Mouse (Mus musculus) lung, adult 2 months (tissue): ENCODE data around the gene Pou4f2.

Experiments used
- CTCF ChIP-seq: fragments of 200-500 bp; IDR thresholded peaks from 2 replicates; pipeline ENCODE4 v1.5.1; 2011; ENCODE audit warnings: mild to moderate bottlenecking, low read length, control low read depth; ENCODE audit not compliant: insufficient read depth
- POLR2A ChIP-seq: fragments of 200-500 bp; IDR thresholded peaks from 2 replicates; pipeline ENCODE4 v1.6.1; 2011; ENCODE audit warnings: low read depth, mild to moderate bottlenecking, control low read depth, low read length, borderline replicate concordance; ENCODE audit errors: extremely low read depth

DNA sequence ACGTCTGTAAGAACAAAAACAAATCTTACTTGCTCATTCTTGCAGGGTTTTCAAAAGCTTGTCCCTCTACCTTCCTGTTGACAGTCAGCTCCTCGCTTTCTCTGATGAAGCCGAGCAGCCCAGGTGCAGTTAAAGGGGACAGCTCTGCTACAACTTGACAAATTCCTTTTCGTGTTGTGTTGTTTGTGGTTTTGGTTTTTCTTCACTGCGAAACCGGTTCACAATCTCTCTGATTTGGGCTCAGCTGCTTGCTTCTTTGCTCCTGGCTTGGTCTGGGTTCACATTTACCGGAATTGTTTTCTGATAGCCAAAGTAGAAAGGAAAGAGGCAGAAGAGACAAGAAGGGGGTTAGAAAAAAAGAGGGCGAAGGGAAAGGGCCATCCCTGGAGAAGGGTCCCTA is 2.1 kb downstream of the Pou4f2 start:
- TF ChIP-seq CTCF (no peak), POLR2A (no peak)
